Mouse (Mus musculus) kidney, embryonic 14.5 days (tissue): Measurements from ENCODE around the gene Uba52. TPM values are rescaled to one million over a fixed set of nuclear protein-coding genes. Genes with fewer than 3 reads are reported as not detected.
"Not testable (repeated sequence)": the region's sequence is repeated elsewhere in the genome, so short reads cannot be mapped to it uniquely, and the experiment has no call there.

Source experiments
- ATAC-seq: fragments of 200-750 bp; cut with Nextera tagmentation; 2 replicates; pipeline ENCODE4 v1.8.0; 2017; ENCODE audit warnings: moderate number of reproducible peaks, mild to moderate bottlenecking, moderate TSS enrichment, moderate library complexity; ENCODE audit not compliant: low FRiP score, low TSS enrichment
- H3K27ac ChIP-seq: fragments of 300-500 bp; sonication (generic); 2 replicates; pipeline ENCODE4 v1.5.1; 2014; ENCODE audit warnings: low read depth, mild to moderate bottlenecking, low read length, moderate library complexity, mixed read lengths
- H3K27me3 ChIP-seq: fragments of 300-500 bp; sonication (generic); 2 replicates; pipeline ENCODE4 v1.6.1; 2014; ENCODE audit warnings: mild to moderate bottlenecking, low read length; ENCODE audit not compliant: control insufficient read depth, insufficient read depth
- H3K36me3 ChIP-seq: fragments of 300-500 bp; sonication (generic); 2 replicates; pipeline ENCODE4 v1.6.1; 2014; ENCODE audit warnings: low read length, mixed read lengths; ENCODE audit not compliant: control insufficient read depth, insufficient read depth
- H3K4me1 ChIP-seq: fragments of 300-500 bp; sonication (generic); 2 replicates; pipeline ENCODE4 v1.6.1; 2014; ENCODE audit warnings: low read length, mixed read lengths; ENCODE audit not compliant: control insufficient read depth, insufficient read depth
- H3K4me2 ChIP-seq: fragments of 300-500 bp; sonication (generic); replicated peaks from 2 replicates; pipeline ENCODE4 v1.6.1; 2014; ENCODE audit warnings: low read depth, mild to moderate bottlenecking, low read length
- H3K4me3 ChIP-seq: fragments of 300-500 bp; sonication (generic); 2 replicates; pipeline ENCODE4 v1.5.1; 2014; ENCODE audit warnings: mild to moderate bottlenecking, low read length
- H3K9ac ChIP-seq: fragments of 300-500 bp; sonication (generic); 2 replicates; pipeline ENCODE4 v1.6.1; 2014; ENCODE audit warnings: low read depth, mild to moderate bottlenecking, low read length, moderate library complexity
- H3K9me3 ChIP-seq: fragments of 300-500 bp; sonication (generic); 2 replicates; pipeline ENCODE4 v1.6.1; 2016; ENCODE audit warnings: low read length; ENCODE audit not compliant: control insufficient read depth
- WGBS: fragments of 180-500 bp; shearing (Covaris S2); extraction: QIAGEN DNeasy Blood & Tissue Kit; methylation state at CpG from one replicate; pipeline ENCODE4 v1.1.7; 2014; 5-methylcytosine and 5-hydroxymethylcytosine counted together
- polyA plus RNA-seq: library from polyadenylated mRNA; unstranded; fragments of >200 nt; fragmentation: Nextera tagmentation; extraction: Ambion mirVana; gene quantifications from 2 replicates; pipeline ENCODE4 v1.2.1, GENCODE M21; 2014

Gene Uba52
- polyA plus RNA-seq, 1 experiment from 2014 or later = 1,078 TPM

DNA sequence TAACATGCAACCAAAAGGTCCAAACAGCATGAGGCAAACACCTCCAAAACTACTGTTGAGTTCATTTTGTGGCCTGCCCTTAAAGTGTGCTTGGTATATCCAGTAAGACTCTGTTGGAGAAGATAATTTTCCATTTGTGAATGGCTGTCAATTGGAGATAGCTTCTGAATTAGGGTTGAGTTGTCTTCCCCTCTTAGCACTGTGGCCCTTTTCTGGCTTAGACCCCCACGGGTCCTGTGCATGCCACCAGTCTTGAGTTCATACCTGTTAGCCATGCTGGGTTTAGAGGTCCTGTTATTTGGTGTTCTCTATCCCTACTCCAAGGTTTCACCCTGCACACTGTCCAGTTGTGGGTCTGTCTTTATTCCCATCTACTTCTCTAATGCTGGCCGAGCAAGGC lies 1.2 kb upstream of the Uba52 start:
- Histone ChIP-seq H3K4me1 (peaks cover 8% of the 10 kb centered on the region; the same call in 1 of the 2 replicates), H3K27ac (no peak overlapping the region), H3K36me3 (peaks cover 54% of the 10 kb centered on the region), H3K9me3 (no peaks in the 10 kb centered on the region), H3K4me3 (no peak overlapping the region), H3K27me3 (no peaks in the 10 kb centered on the region), H3K4me2 (no peak overlapping the region; the same call in 1 of the 2 replicates), H3K9ac (no peak overlapping the region)
- ATAC-seq = no peak
- WGBS = 98% methylated on average over 2 of the region's 2 CpGs

DNA sequence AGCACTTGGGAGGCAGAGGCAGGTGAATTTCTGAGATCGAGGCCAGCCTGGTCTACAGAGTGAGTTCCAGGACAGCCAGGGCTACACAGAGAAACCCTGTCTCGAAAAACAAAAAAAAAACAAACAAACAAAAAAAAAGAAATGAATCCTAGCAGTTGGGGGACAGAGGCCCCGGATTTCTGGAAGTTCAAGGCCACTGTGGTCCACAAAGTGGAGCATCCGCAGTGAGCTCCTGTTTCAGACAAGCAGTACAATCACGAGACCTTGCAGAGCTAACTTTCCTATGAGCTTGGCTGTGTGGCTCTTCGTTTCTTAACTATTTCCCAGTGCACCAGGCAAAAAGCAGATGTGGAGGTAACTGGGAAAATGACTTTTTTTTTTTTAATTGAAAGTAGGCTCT lies 573 bp upstream of the Uba52 start:
- Histone ChIP-seq H3K9ac (peak overlapping the region; percentile 97; the same call in 1 of the 2 replicates), H3K4me3 (peak overlapping the region; percentile 87), H3K4me2 (peak overlapping the region; percentile 41), H3K36me3 (peaks cover 48% of the 10 kb centered on the region)
- not testable (repeated sequence) for H3K4me1 ChIP-seq, ATAC-seq, H3K9me3 ChIP-seq, H3K27ac ChIP-seq, H3K27me3 ChIP-seq
- WGBS = 79% methylated on average over 6 of the region's 6 CpGs

DNA sequence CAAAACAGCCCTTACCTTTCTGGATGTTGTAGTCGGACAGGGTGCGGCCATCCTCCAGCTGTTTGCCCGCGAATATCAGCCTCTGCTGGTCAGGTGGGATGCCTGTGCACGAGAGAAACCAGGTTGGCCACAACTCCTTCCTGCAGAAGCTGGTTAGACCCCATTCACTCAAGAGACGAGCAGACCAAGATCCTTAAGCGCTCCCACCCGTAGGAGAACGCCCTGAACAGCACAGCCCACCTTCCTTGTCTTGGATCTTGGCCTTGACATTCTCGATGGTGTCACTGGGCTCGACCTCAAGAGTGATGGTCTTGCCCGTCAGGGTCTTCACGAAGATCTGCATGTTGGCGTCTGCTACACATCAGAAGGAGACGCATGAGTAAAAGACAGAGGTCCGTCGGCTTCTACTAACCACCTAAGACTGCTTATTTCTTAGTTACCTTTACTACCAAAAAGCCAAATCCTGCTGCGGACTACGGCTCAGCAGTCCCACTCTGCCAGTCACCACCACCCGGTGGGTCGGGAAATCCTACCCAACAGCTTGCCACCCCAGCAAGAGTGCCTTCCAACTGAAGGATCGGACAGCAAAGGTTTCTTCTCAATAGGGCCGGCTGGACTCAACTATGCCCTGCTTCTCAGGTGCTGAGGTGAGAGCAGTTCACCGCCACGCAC lies 1.2 kb downstream of the Uba52 start:
- Histone ChIP-seq H3K36me3 (peaks cover 39% of the 10 kb centered on the region), H3K4me3 (peak overlapping the region; percentile 87), H3K9me3 (no peaks in the 10 kb centered on the region), H3K27ac (peak overlapping the region; percentile 94), H3K27me3 (no peaks in the 10 kb centered on the region), H3K4me2 (peak overlapping the region; percentile 83), H3K4me1 (peaks cover 20% of the 10 kb centered on the region), H3K9ac (peak overlapping the region; percentile 97)
- WGBS = 13% methylated on average over 25 of the region's 25 CpGs
- ATAC-seq = no peak

DNA sequence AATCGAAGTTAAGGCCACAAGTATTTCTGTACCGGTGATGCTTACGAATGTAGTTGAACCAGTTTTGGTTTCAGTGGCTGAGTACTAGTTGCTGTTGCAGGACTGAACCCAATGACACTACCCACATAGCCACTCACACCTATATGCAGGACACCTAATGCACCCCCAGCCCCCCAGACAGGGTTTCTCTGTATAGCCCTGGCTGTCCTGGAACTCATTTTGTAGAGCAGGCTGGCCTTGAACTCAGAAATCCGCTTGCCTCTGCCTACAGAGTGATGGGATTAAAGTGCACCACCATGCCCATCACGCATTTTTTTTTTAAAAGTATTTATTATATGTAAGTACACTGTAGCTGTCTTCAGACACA lies 3.6 kb downstream of the Uba52 start:
- Histone ChIP-seq H3K27me3 (peaks cover 20% of the 10 kb centered on the region; the same call in 1 of the 2 replicates), H3K4me3 (peak overlapping the region; percentile 77; the same call in 1 of the 2 replicates), H3K36me3 (peaks cover 30% of the 10 kb centered on the region), H3K9me3 (no peaks in the 10 kb centered on the region), H3K27ac (0 out of 2 replicates have a peak overlapping the region, but pooled peaks have one; percentile 55), H3K4me2 (peak overlapping the region; percentile 80; the same call in 1 of the 2 replicates), H3K9ac (0 out of 2 replicates have a peak overlapping the region, but pooled peaks have one; percentile 90), H3K4me1 (peaks cover 33% of the 10 kb centered on the region)
- no peak for ATAC-seq
- WGBS = 77% methylated on average over 5 of the region's 5 CpGs

DNA sequence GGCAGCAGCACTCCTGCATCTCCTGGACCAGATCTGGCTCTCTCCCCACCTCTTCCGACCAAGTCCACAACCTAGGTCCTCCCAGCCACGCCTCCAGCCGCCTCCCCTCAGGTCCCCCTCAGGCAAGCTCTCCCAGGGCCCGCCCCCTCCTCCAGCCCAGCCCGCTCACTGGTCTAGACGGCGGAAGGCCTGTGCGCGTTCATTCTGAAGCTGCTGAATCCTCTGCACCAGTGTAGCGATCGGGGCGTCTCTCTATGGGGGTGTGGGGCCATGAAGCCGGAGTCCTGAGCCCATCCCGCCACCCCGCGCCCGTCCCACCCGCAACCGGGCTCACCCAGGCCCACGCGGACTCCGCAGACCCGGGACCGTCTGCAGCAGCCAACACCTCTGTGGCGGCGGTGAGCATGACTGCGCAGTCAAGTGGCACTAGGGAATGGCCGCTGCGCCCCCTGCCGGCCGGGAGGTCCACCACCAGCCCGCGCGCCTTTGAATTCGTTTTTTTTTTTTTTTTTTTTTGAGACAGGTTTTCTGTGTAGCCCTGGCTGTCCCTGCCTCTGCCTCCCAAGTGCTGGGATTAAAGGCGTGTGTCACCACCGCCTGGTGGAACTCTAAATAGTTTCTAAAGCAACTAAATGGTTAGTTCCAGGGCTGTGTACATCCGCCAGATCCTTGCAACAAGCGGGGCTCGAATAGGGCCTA lies 4.1 kb downstream of the Uba52 start, which contains the start of gene Rex1bd:
Rex1bd (minus strand) TSS at position 425 of the 699 bp plus-strand sequence.
- H3K4me2 ChIP-seq = peak within 1 kb of the TSS; percentile 80
- peak within 1 kb of the TSS; percentile 90 for H3K9ac ChIP-seq
- peaks cover 25% of the 10 kb centered on the region for H3K27me3 ChIP-seq
- peak within 1 kb of the TSS; percentile 77 for H3K4me3 ChIP-seq
- peak; percentile 88 for ATAC-seq
- H3K4me1 ChIP-seq = peaks cover 34% of the 10 kb centered on the region
- H3K36me3 ChIP-seq = peaks cover 27% of the 10 kb centered on the region
- H3K27ac ChIP-seq = peak within 1 kb of the TSS; percentile 87
- H3K9me3 ChIP-seq = no peaks in the 10 kb centered on the region
- 3% methylated on average over 39 of the region's 40 CpGs for WGBS

DNA sequence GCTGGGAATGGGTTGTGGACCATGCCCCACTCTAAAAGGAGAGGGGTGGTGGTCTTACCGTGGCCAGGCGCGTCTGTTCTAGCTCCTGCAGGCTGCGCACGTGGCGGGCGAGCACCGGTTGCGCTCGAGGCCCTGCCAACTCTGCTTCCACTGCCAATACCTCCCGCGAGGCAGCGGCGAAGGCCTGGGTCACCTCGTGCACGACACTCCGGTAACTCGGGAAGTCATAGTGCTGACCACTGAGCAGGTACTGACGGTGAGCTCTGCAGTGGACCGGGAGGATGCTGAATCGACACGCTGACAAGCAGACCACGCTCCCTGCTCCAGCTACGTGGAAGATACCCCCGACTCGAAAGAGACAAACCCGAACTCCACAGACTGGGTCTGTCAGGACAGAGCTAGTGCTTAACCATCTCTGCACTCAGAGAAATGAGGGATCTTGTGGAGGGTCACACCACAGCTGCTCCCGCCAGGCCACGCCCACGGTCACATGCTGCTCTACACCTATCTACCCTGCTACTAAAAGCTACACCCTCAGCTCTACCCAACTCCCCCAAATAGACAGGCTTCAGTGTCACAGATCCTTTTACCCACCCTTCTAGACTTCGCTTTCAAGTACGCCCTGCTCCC lies 4.8 kb downstream of the Uba52 start:
- Histone ChIP-seq H3K4me1 (peaks cover 36% of the 10 kb centered on the region), H3K9me3 (no peaks in the 10 kb centered on the region), H3K27ac (no peak overlapping the region), H3K36me3 (peaks cover 27% of the 10 kb centered on the region), H3K27me3 (peaks cover 32% of the 10 kb centered on the region), H3K9ac (peak overlapping the region; percentile 90), H3K4me3 (peak overlapping the region; percentile 77), H3K4me2 (peak overlapping the region; percentile 80)
- WGBS = 38% methylated on average over 32 of the region's 32 CpGs
- peak; percentile 30 for ATAC-seq

DNA sequence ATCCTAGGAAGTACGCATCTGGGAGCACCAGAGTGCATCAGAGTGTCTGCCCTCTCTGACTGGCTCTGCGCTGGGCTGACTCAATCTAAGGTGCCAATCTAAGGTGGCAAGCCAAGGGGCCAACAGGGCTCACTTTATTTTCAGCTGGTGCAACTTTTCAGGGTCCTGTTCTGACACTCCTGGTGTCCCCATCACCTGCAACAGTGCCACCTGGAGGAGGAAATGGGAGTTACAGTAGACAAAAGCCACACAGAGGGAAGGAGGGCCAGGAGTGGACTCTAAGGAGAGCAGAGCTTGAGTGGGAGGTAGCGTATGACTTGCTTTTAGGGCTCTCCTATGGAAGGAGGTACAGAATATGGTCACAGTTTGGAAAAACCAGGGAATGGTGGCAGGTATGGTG lies 5.8 kb downstream of the Uba52 start:
- no peak for ATAC-seq
- WGBS = 75% methylated on average over 3 of the region's 3 CpGs
- Histone ChIP-seq H3K9ac (no peak overlapping the region), H3K27me3 (peaks cover 41% of the 10 kb centered on the region), H3K27ac (no peak overlapping the region), H3K4me1 (peaks cover 38% of the 10 kb centered on the region), H3K4me2 (no peak overlapping the region), H3K4me3 (no peak overlapping the region), H3K36me3 (peaks cover 27% of the 10 kb centered on the region), H3K9me3 (no peaks in the 10 kb centered on the region)

DNA sequence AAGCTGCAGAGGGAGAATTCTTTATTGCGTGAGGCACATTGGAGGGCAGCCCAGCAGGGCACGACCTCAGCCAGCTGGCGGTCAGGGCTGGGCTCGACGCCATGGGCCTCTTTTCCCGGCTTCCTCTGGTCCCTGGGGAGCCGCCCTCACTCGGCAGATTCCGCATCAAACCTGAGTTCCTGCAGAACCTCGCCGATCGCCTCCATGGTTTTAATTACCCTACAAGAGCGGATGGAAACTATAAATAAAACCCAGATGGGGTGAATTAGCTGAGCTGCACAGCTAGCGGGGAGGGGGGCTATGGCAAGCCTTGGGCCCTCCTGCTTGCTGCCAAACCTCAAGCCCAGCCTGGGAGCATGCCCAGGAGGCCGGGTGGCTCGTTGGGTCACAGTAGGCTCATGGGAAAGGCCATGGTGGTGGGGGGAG lies 6.3 kb downstream of the Uba52 start:
- no peaks in the 10 kb centered on the region for H3K9me3 ChIP-seq
- H3K27ac ChIP-seq = no peak overlapping the region
- peaks cover 47% of the 10 kb centered on the region for H3K27me3 ChIP-seq
- no peak for ATAC-seq
- no peak overlapping the region for H3K9ac ChIP-seq
- peaks cover 38% of the 10 kb centered on the region for H3K4me1 ChIP-seq
- H3K36me3 ChIP-seq = peaks cover 27% of the 10 kb centered on the region
- WGBS = 41% methylated on average over 16 of the region's 16 CpGs
- no peak overlapping the region for H3K4me3 ChIP-seq
- H3K4me2 ChIP-seq = no peak overlapping the region
